Mouse (Mus musculus) MEL (cell line): ENCODE measurements at regions not wholly inside any gene's neighbourhood (a gene's known extent, or its start where the extent isn't known, plus 50 kb on each side); places are given as distances from the start of the nearest gene placed in this dataset.

Experiments used
- CHD2 ChIP-seq: IDR thresholded peaks from 2 replicates; pipeline ENCODE4 v1.6.1; 2011; ENCODE audit warnings: low read length, improper control_type of control experiment
- CTCF ChIP-seq, 3 experiments: IDR thresholded peaks in 2 of 3; conservative IDR thresholded peaks in 1 of 3; 2 replicates each; pipeline ENCODE4 v1.5.1; 2011 to 2012; ENCODE audit warnings: low read length in 3 of 3, low read depth in 2 of 3, mild to moderate bottlenecking in 2 of 3, improper control_type of control experiment in 1 of 3, inconsistent platforms in 1 of 3, mixed read lengths in 1 of 3, moderate library complexity in 1 of 3; ENCODE audit not compliant: control insufficient read depth in 1 of 3, insufficient read depth in 1 of 3, poor library complexity in 1 of 3, severe bottlenecking in 1 of 3
- HCFC1 ChIP-seq: IDR thresholded peaks from 2 replicates; pipeline ENCODE4 v1.6.1; 2012; ENCODE audit warnings: low read depth, mild to moderate bottlenecking, inconsistent platforms, low read length, improper control_type of control experiment, moderate library complexity
- SIN3A ChIP-seq: IDR thresholded peaks from 2 replicates; pipeline ENCODE4 v1.6.1; 2012; ENCODE audit warnings: low read length, improper control_type of control experiment, inconsistent platforms
- TBP ChIP-seq: IDR thresholded peaks from 2 replicates; pipeline ENCODE4 v1.8.0; 2011; ENCODE audit warnings: low read depth, low read length, improper control_type of control experiment

GRCm38 (mm10) chr6:127250874-127251670, 99.1 kb upstream of the Ccnd2 start:
- no peak for TF ChIP-seq HCFC1
- no peak for TF ChIP-seq SIN3A
- no peak for TF ChIP-seq CTCF (IDR thresholded peaks at IDR 0.05 in 2 of 3, conservative IDR thresholded peaks at IDR 0.05 in 1 of 3; ENCODE audit: control insufficient read depth in 1 of 3, insufficient read depth in 1 of 3, low read depth in 2 of 3, low read length in 3 of 3, poor library complexity in 1 of 3, severe bottlenecking in 1 of 3)
- no peak for TF ChIP-seq CHD2
- no peak for TF ChIP-seq TBP
